ENCODE assay signal across 7 mouse cellular contexts in genomic region chrX:100494068-100494978, GRCm38 (mm10). TPM values are rescaled to one million over a fixed set of nuclear protein-coding genes. Genes with fewer than 3 reads are reported as not detected.
A peak's percentile ranks its signal among the peaks of the same experiment; 100 is the strongest.
DNase-seq lines count a peak whose midpoint lies in the region; ATAC-seq lines count a peak whose summit lies in the region.

Gene Igbp1 (plus strand): TSS chrX:100494291.

- H3K27ac ChIP-seq in embryonic facial prominence, embryonic 12.5 days: peak within 1 kb of the TSS; percentile 54
- H3K27ac ChIP-seq in limb, embryonic 11.5 days (replicated peaks; ENCODE audit: low read depth, low read length): no peak within 1 kb of the TSS
- no peak within 1 kb of the TSS for H3K27ac ChIP-seq in midbrain, embryonic 14.5 days (replicated peaks; ENCODE audit: low read depth, low read length)

- H3K4me2 ChIP-seq in embryonic facial prominence, embryonic 12.5 days (replicated peaks): peak within 1 kb of the TSS; percentile 60
- peak within 1 kb of the TSS; percentile 54 for H3K4me2 ChIP-seq in limb, embryonic 11.5 days (ENCODE audit: low read depth, severe bottlenecking)
- peak within 1 kb of the TSS; percentile 58 for H3K4me2 ChIP-seq in midbrain, embryonic 14.5 days (ENCODE audit: low read length)

- peak; percentile 85; the same call in 1 of the 2 replicates for ATAC-seq in embryonic facial prominence, embryonic 12.5 days (ENCODE audit: insufficient number of reproducible peaks, insufficient read depth, low FRiP score, low TSS enrichment)
- peak; percentile 94 for ATAC-seq in limb, embryonic 11.5 days (ENCODE audit: insufficient number of reproducible peaks, low FRiP score, low TSS enrichment, low read depth)
- peak; percentile 93 for ATAC-seq in midbrain, embryonic 14.5 days (ENCODE audit: low FRiP score, low TSS enrichment)

- no peaks in the 10 kb centered on the region for H3K9me3 ChIP-seq in embryonic facial prominence, embryonic 12.5 days
- no peaks in the 10 kb centered on the region for H3K9me3 ChIP-seq in limb, embryonic 11.5 days (ENCODE audit: control insufficient read depth, low read length)
- H3K9me3 ChIP-seq in midbrain, embryonic 14.5 days (ENCODE audit: control insufficient read depth, low read length): no peaks in the 10 kb centered on the region

- peaks cover 6% of the 10 kb centered on the region; the same call in 1 of the 2 replicates for H3K27me3 ChIP-seq in embryonic facial prominence, embryonic 12.5 days
- H3K27me3 ChIP-seq in limb, embryonic 11.5 days (ENCODE audit: control insufficient read depth, insufficient read depth, low read length): peaks cover 7% of the 10 kb centered on the region
- no peaks in the 10 kb centered on the region; the same call in 1 of the 2 replicates for H3K27me3 ChIP-seq in midbrain, embryonic 14.5 days (ENCODE audit: control insufficient read depth, insufficient read depth, low read length)

- peak within 1 kb of the TSS; percentile 39 for H3K9ac ChIP-seq in embryonic facial prominence, embryonic 12.5 days
- peak within 1 kb of the TSS; percentile 45 for H3K9ac ChIP-seq in limb, embryonic 11.5 days (ENCODE audit: low read length)
- no peak within 1 kb of the TSS; the same call in 1 of the 2 replicates for H3K9ac ChIP-seq in midbrain, embryonic 14.5 days (replicated peaks; ENCODE audit: low read length)

- WGBS in embryonic facial prominence, embryonic 12.5 days: 18% methylated on average over 32 of the region's 32 CpGs
- 21% methylated on average over 32 of the region's 32 CpGs for WGBS in limb, embryonic 11.5 days
- WGBS in midbrain, embryonic 14.5 days: 17% methylated on average over 32 of the region's 32 CpGs

- H3K36me3 ChIP-seq in embryonic facial prominence, embryonic 12.5 days: no peaks in the 10 kb centered on the region
- H3K36me3 ChIP-seq in limb, embryonic 11.5 days (ENCODE audit: control insufficient read depth, insufficient read depth, low read length): no peaks in the 10 kb centered on the region
- 0 out of 2 replicates have a peak, but pooled peaks cover 4% of the 10 kb centered on the region for H3K36me3 ChIP-seq in midbrain, embryonic 14.5 days (ENCODE audit: control insufficient read depth, insufficient read depth, low read length)

- H3K4me1 ChIP-seq in embryonic facial prominence, embryonic 12.5 days: no peaks in the 10 kb centered on the region
- H3K4me1 ChIP-seq in limb, embryonic 11.5 days (ENCODE audit: control insufficient read depth, insufficient read depth, low read length): no peaks in the 10 kb centered on the region
- no peaks in the 10 kb centered on the region for H3K4me1 ChIP-seq in midbrain, embryonic 14.5 days (ENCODE audit: control insufficient read depth, insufficient read depth, low read length)

- peak; percentile 67 for DNase-seq in adrenal gland, postnatal 25 days
- peak; percentile 98 for DNase-seq in heart, adult 11 months
- DNase-seq in kidney, adult 18-20 months: peak; percentile 78
- peak; percentile 81 for DNase-seq in limb, embryonic 11.5 days (ENCODE audit: low spot score)
- DNase-seq in midbrain, embryonic 14.5 days: peak; percentile 91
- peak; percentile 42 to 48 for DNase-seq in spleen, adult 18-20 months

- H3K4me3 ChIP-seq in embryonic facial prominence, embryonic 12.5 days: peak within 1 kb of the TSS; percentile 57
- H3K4me3 ChIP-seq in limb, embryonic 11.5 days (ENCODE audit: low read depth, low read length): peak within 1 kb of the TSS; percentile 52
- H3K4me3 ChIP-seq in midbrain, embryonic 14.5 days (replicated peaks; ENCODE audit: low read depth, low read length): peak within 1 kb of the TSS; percentile 49

RNA-seq across cellular contexts. Expression of gene Igbp1, which starts in this region (rescaled TPM):
- 60.6 and 65.5 TPM in 2 replicates for total RNA-seq in adrenal gland, postnatal 25 days (2021)
- 37.5 and 38.1 TPM in 2 replicates for polyA plus RNA-seq in embryonic facial prominence, embryonic 12.5 days (2016; fragmentation: Nextera tagmentation; extraction: Ambion mirVana)
- polyA plus RNA-seq in limb, embryonic 11.5 days (2014; fragmentation: Nextera tagmentation; extraction: Ambion mirVana): 44.2 and 47.3 TPM in 2 replicates
- 29.0 and 29.3 TPM in 2 replicates for polyA plus RNA-seq in midbrain, embryonic 14.5 days (2014; fragmentation: Nextera tagmentation; extraction: Ambion mirVana)

Comparison
In these comparisons a context has a peak if more than half of its experiments do, and no peak if none do; other contexts are left out.
1. DNase-seq: peak in every context shown above with its lines; median percentile 98 in heart, adult 11 months; 91 in midbrain, embryonic 14.5 days; 81 in limb, embryonic 11.5 days; 78 in kidney, adult 18-20 months; 67 in adrenal gland, postnatal 25 days; 45 in spleen, adult 18-20 months.